In the genomic region with DNA sequence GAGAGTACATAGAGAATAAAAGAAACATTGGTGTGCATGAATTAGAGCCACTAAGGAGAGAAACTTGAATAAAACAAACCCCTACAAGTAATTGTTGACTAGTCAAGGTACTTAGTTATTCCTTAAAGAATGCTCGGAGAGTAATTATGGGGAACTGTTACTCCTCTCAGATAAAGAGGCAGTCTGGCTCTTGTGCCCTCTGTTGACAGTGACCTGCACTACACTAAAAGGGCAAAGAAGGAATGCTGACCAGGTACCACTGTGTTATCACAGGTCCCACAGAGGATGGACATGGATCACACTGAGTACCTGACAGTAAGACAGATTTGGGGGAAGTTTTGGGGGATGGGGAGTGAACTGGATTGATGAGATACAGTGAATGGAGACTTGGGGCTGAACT, we compare ENCODE assay signal across 22 mouse cellular contexts.
DNase-seq lines count a peak whose midpoint lies in the region; ATAC-seq and TF ChIP-seq lines count a peak whose summit lies in the region.
"Had no signal": no experiment of that assay in that cellular context is flagged by ENCODE, and none has a peak within 500 bp of the region (broad histone marks: within the 10 kb centered on the region; RNA-seq: fewer than 3 reads in every experiment).

No protein-coding gene starts in this region.

- H3K27ac ChIP-seq in heart, adult 2 months = no peak overlapping the region
- no peak overlapping the region for H3K27ac ChIP-seq in lung, postnatal 0 days (ENCODE audit: low read length)
- H3K27ac ChIP-seq: forebrain, embryonic 10.5 days; hindbrain, embryonic 12.5 days; neural tube, embryonic 15.5 days had no signal

- no peak for DNase-seq in heart, adult 2 months
- no peak for DNase-seq in heart, postnatal 4 days
- DNase-seq in lung, postnatal 0 days (ENCODE audit: low spot score) = no peak
- no peak for DNase-seq in lung, postnatal 4 days
- DNase-seq in thymus, postnatal 4 days = peak; percentile 29
- DNase-seq in left cerebral cortex, adult 8-10 months (ENCODE audit: low spot score in 2 of 2) = no peak
- DNase-seq: adrenal gland, postnatal 14 days; cerebellum, adult 18-20 months; cerebellum, postnatal 25 days; heart, postnatal 10 days; kidney, postnatal 4 days; lung, adult 18-20 months; lung, postnatal 36 days; right cerebral cortex, postnatal 14 days had no signal

- 80% methylated on average over 1 of the region's 1 CpGs for WGBS in heart, adult 2 months
- 88% methylated on average over 1 of the region's 1 CpGs for WGBS in lung, postnatal 0 days

- no peaks in the 10 kb centered on the region; the same call in 1 of the 2 replicates for H3K4me1 ChIP-seq in heart, adult 2 months (ENCODE audit: control insufficient read depth, insufficient read depth, low read length)
- no peaks in the 10 kb centered on the region for H3K4me1 ChIP-seq in lung, postnatal 0 days (ENCODE audit: insufficient read depth, low read depth, low read length)
- H3K4me1 ChIP-seq: forebrain, embryonic 10.5 days; hindbrain, embryonic 12.5 days; neural tube, embryonic 15.5 days had no signal

- H3K79me2 ChIP-seq in heart, adult 2 months (replicated peaks; ENCODE audit: control insufficient read depth, insufficient read depth, low read length) = no peaks in the 10 kb centered on the region

- H3K36me3 ChIP-seq in heart, adult 2 months (ENCODE audit: control insufficient read depth, insufficient read depth, low read length) = no peaks in the 10 kb centered on the region
- no peaks in the 10 kb centered on the region for H3K36me3 ChIP-seq in lung, postnatal 0 days (ENCODE audit: insufficient read depth, low read length)
- H3K36me3 ChIP-seq: forebrain, embryonic 10.5 days; hindbrain, embryonic 12.5 days; neural tube, embryonic 15.5 days had no signal

- TF ChIP-seq CTCF in heart, adult 2 months (IDR thresholded peaks at IDR 0.05) = peak; percentile 39
- peak; percentile 40 for TF ChIP-seq CTCF in lung, postnatal 0 days (IDR thresholded peaks at IDR 0.05)

- no peak overlapping the region for H3K9ac ChIP-seq in heart, adult 2 months (ENCODE audit: low read depth, low read length)
- no peak overlapping the region for H3K9ac ChIP-seq in lung, postnatal 0 days (replicated peaks; ENCODE audit: low read depth)
- H3K9ac ChIP-seq: hindbrain, embryonic 12.5 days; neural tube, embryonic 15.5 days had no signal

- H3K9me3 ChIP-seq in lung, postnatal 0 days (ENCODE audit: low read length) = no peaks in the 10 kb centered on the region
- H3K9me3 ChIP-seq: forebrain, embryonic 10.5 days; hindbrain, embryonic 12.5 days; neural tube, embryonic 15.5 days had no signal

- no peak overlapping the region for H3K4me3 ChIP-seq in heart, adult 2 months
- H3K4me3 ChIP-seq in lung, postnatal 0 days (ENCODE audit: low read depth, low read length) = no peak overlapping the region
- H3K4me3 ChIP-seq: forebrain, embryonic 10.5 days; hindbrain, embryonic 12.5 days; neural tube, embryonic 15.5 days had no signal

- H3K27me3 ChIP-seq in heart, adult 2 months (ENCODE audit: control insufficient read depth, insufficient read depth, low read length) = no peaks in the 10 kb centered on the region
- H3K27me3 ChIP-seq in lung, postnatal 0 days (replicated peaks; ENCODE audit: insufficient read depth, low read length) = no peaks in the 10 kb centered on the region
- H3K27me3 ChIP-seq: hindbrain, embryonic 12.5 days; neural tube, embryonic 15.5 days; Patski had no signal

- no peak for TF ChIP-seq POLR2A in heart, adult 2 months (IDR thresholded peaks at IDR 0.05; ENCODE audit: insufficient read depth, low read depth, low read length)

- no peak for TF ChIP-seq EP300 in heart, adult 2 months (IDR thresholded peaks at IDR 0.05; ENCODE audit: insufficient read depth, low read depth, low read length)
- TF ChIP-seq EP300 in lung, postnatal 0 days (IDR thresholded peaks at IDR 0.05) = no peak

- ATAC-seq in lung, postnatal 0 days = no peak
- ATAC-seq in megakaryocyte, adult 5-6 weeks (ENCODE audit: poor library complexity, severe bottlenecking) = peak; percentile 47; the same call in 1 of the 2 replicates
- ATAC-seq: inflammation-experienced regulatory T-cells, adult 6 months; Patski had no signal

- intact Hi-C loops in heart, adult 2 months (cut with DNase I) = no loop called here

- no peak overlapping the region for H3K4me2 ChIP-seq in lung, postnatal 0 days (replicated peaks; ENCODE audit: low read depth, low read length)
- H3K4me2 ChIP-seq: heart, embryonic 11.5 days; hindbrain, embryonic 12.5 days; midbrain, embryonic 11.5 days; neural tube, embryonic 15.5 days had no signal
